Mouse (Mus musculus) MEL (cell line): Measurements from ENCODE around the gene 1110051M20Rik. TPM values are rescaled to one million over a fixed set of nuclear protein-coding genes. Genes with fewer than 3 reads are reported as not detected.

Experiments
- DNase-seq: peaks from one replicate; pipeline ENCODE4 v3.0.0; 2011; ENCODE audit warnings: low read depth, low spot score
- H3K27ac ChIP-seq: 2 replicates; pipeline ENCODE4 v1.5.1; 2012; ENCODE audit warnings: low read depth, mild to moderate bottlenecking, control low read depth, low read length, moderate library complexity; ENCODE audit not compliant: control insufficient read depth
- H3K27me3 ChIP-seq, 2 experiments: fragments of 150-350 bp in 1 of 2; sonication (generic) in 1 of 2; 2 replicates each; pipeline ENCODE4 v1.6.1; 2012; ENCODE audit warnings: low read length in 2 of 2, mild to moderate bottlenecking in 2 of 2, improper control_type of control experiment in 1 of 2, moderate library complexity in 1 of 2; ENCODE audit not compliant: insufficient read depth in 2 of 2, control insufficient read depth in 1 of 2
- H3K36me3 ChIP-seq, 2 experiments: 2 replicates each; pipeline ENCODE4 v1.6.1; 2012 to 2014; ENCODE audit warnings: low read length in 2 of 2, improper control_type of control experiment in 1 of 2, inconsistent platforms in 1 of 2, mild to moderate bottlenecking in 1 of 2; ENCODE audit not compliant: insufficient read depth in 2 of 2, control insufficient read depth in 1 of 2
- H3K4me1 ChIP-seq, 2 experiments: fragments of 150-350 bp in 1 of 2; sonication (generic) in 1 of 2; 2 replicates each; pipeline ENCODE4 v1.6.1; 2012; ENCODE audit warnings: low read length in 2 of 2, improper control_type of control experiment in 1 of 2, mild to moderate bottlenecking in 1 of 2; ENCODE audit not compliant: insufficient read depth in 2 of 2, control insufficient read depth in 1 of 2
- H3K4me3 ChIP-seq, 2 experiments: fragments of 150-350 bp in 1 of 2; sonication (generic) in 1 of 2; 2 replicates each; pipeline ENCODE4 v1.5.1; 2012; ENCODE audit warnings: low read depth in 2 of 2, low read length in 2 of 2, mild to moderate bottlenecking in 2 of 2, moderate library complexity in 2 of 2, control low read depth in 1 of 2, improper control_type of control experiment in 1 of 2; ENCODE audit not compliant: control insufficient read depth in 1 of 2, insufficient read depth in 1 of 2
- H3K79me2 ChIP-seq: 2 replicates; pipeline ENCODE4 v1.6.1; 2012; ENCODE audit warnings: mild to moderate bottlenecking, low read length, moderate library complexity; ENCODE audit not compliant: control insufficient read depth, poor library complexity, insufficient read depth
- H3K9ac ChIP-seq: 2 replicates; pipeline ENCODE4 v1.6.1; 2012; ENCODE audit warnings: low read depth, mild to moderate bottlenecking, control low read depth, low read length, moderate library complexity; ENCODE audit not compliant: control insufficient read depth, poor library complexity, severe bottlenecking
- H3K9me3 ChIP-seq: fragments of 150-350 bp; sonication (generic); replicated peaks from 2 replicates; pipeline ENCODE4 v1.6.1; 2012; ENCODE audit warnings: mild to moderate bottlenecking, low read length, improper control_type of control experiment, moderate library complexity; ENCODE audit not compliant: insufficient read depth
- BHLHE40 ChIP-seq: IDR thresholded peaks from 2 replicates; pipeline ENCODE4 v1.6.1; 2012; ENCODE audit warnings: low read depth, mild to moderate bottlenecking, inconsistent platforms, low read length, improper control_type of control experiment, borderline replicate concordance
- CTCF ChIP-seq, 3 experiments: IDR thresholded peaks in 2 of 3; conservative IDR thresholded peaks in 1 of 3; 2 replicates each; pipeline ENCODE4 v1.5.1; 2011 to 2012; ENCODE audit warnings: low read length in 3 of 3, low read depth in 2 of 3, mild to moderate bottlenecking in 2 of 3, improper control_type of control experiment in 1 of 3, inconsistent platforms in 1 of 3, mixed read lengths in 1 of 3, moderate library complexity in 1 of 3; ENCODE audit not compliant: control insufficient read depth in 1 of 3, insufficient read depth in 1 of 3, poor library complexity in 1 of 3, severe bottlenecking in 1 of 3
- ELF1 ChIP-seq: IDR thresholded peaks from 2 replicates; pipeline ENCODE4 v1.6.1; 2014; ENCODE audit warnings: low read depth, mild to moderate bottlenecking, inconsistent platforms, low read length, improper control_type of control experiment, moderate library complexity
- EP300 ChIP-seq, 2 experiments: IDR thresholded peaks; 2 replicates each; pipeline ENCODE4 v1.6.1; 2011; ENCODE audit warnings: improper control_type of control experiment in 2 of 2, low read length in 2 of 2, low read depth in 1 of 2, mild to moderate bottlenecking in 1 of 2
- HCFC1 ChIP-seq: IDR thresholded peaks from 2 replicates; pipeline ENCODE4 v1.6.1; 2012; ENCODE audit warnings: low read depth, mild to moderate bottlenecking, inconsistent platforms, low read length, improper control_type of control experiment, moderate library complexity
- JUND ChIP-seq: IDR thresholded peaks from 2 replicates; pipeline ENCODE4 v1.6.1; 2011; ENCODE audit warnings: low read depth, mild to moderate bottlenecking, improper control_type of control experiment, low read length
- MEF2A ChIP-seq: IDR thresholded peaks from 2 replicates; pipeline ENCODE4 v1.6.1; 2014; ENCODE audit warnings: low read depth, mild to moderate bottlenecking, inconsistent platforms, low read length, improper control_type of control experiment; ENCODE audit not compliant: poor library complexity, insufficient replicate concordance, severe bottlenecking; ENCODE audit errors: extremely low read depth
- MXI1 ChIP-seq: IDR thresholded peaks from 2 replicates; pipeline ENCODE4 v1.6.1; 2011; ENCODE audit warnings: mild to moderate bottlenecking, low read depth, low read length, improper control_type of control experiment
- MYB ChIP-seq: IDR thresholded peaks from 2 replicates; pipeline ENCODE4 v1.6.1; 2011; ENCODE audit warnings: mild to moderate bottlenecking, low read depth, low read length, improper control_type of control experiment
- MYC ChIP-seq: IDR thresholded peaks from 2 replicates; pipeline ENCODE4 v1.6.1; 2011; ENCODE audit warnings: low read depth, mild to moderate bottlenecking, low read length, improper control_type of control experiment, moderate library complexity
- RAD21 ChIP-seq: IDR thresholded peaks from 2 replicates; pipeline ENCODE4 v1.6.1; 2011; ENCODE audit warnings: mild to moderate bottlenecking, low read depth, low read length, improper control_type of control experiment
- SIN3A ChIP-seq: IDR thresholded peaks from 2 replicates; pipeline ENCODE4 v1.6.1; 2012; ENCODE audit warnings: low read length, improper control_type of control experiment, inconsistent platforms
- SMC3 ChIP-seq: IDR thresholded peaks from 2 replicates; pipeline ENCODE4 v1.6.1; 2011; ENCODE audit warnings: low read depth, low read length, improper control_type of control experiment
- ZC3H11A ChIP-seq: IDR thresholded peaks from 2 replicates; pipeline ENCODE4 v1.6.1; 2012; ENCODE audit warnings: low read depth, mild to moderate bottlenecking, inconsistent platforms, low read length, improper control_type of control experiment
- ZNF384 ChIP-seq: IDR thresholded peaks from 2 replicates; pipeline ENCODE4 v1.6.1; 2012; ENCODE audit warnings: low read depth, mild to moderate bottlenecking, inconsistent platforms, low read length, improper control_type of control experiment
- polyA plus RNA-seq, 2 experiments: library from polyadenylated mRNA; stranded (reverse) in 1 of 2; unstranded in 1 of 2; fragments of >175 nt in 1 of 2; fragments of >200 nt in 1 of 2; gene quantifications; 2 replicates each; pipeline versions ENCODE4 v1.2.1 to v1.2.4; 2012; ENCODE audit warnings: low replicate concordance in 2 of 2, low read depth in 1 of 2; ENCODE audit not compliant: insufficient read length in 2 of 2, insufficient read depth in 1 of 2, missing spikeins in 1 of 2
- total RNA-seq: library from RNA; depleted of rRNA; stranded (reverse); fragments of 300-350 nt; gene quantifications from 2 replicates; pipeline ENCODE4 v1.2.3, GENCODE M21; 2012

The 1110051M20Rik gene
- total and polyA plus RNA-seq, 3 experiments, result 23.0 to 23.3 TPM; not detected in 1

DNA sequence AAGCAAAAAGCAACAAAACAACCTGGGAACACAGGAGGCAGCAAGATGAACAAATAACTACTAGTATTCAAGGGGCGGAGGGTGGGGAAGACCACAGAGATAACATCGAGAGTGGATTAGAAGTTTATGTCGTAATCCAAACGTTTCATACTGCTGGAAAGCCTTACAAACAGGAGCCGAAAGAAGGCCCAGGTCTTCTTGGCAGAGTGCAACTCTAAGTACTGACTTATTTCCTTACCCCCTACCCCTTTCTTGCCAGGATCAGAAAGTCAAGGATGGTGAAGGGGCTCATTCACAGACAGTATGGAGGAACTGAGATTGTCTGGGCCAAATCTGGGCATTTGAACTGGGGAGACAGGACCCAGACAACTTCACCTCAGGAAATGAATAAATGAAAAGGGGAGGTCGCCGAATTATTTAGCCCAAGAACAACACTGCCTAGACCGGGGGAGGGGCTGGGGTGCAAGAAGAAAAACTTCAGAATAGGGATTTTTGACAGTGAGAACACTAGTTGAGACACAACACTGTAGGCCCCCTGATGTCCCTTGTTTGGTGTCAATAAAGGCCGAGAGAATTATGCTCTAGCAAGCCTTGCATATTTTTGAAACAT lies 12.1 kb upstream of the 1110051M20Rik start:
- H3K79me2 ChIP-seq, result no peaks in the 10 kb centered on the region; the same call in 1 of the 2 replicates
- DNase-seq, result peak; percentile 31
- peaks cover 7 to 15% of the 10 kb centered on the region in 2 experiments for H3K4me1 ChIP-seq
- H3K9ac ChIP-seq, result peak overlapping the region; percentile 34; the same call in 1 of the 2 replicates
- no peaks in the 10 kb centered on the region for H3K27me3 ChIP-seq
- peak overlapping the region; percentile 50 to 87 for H3K4me3 ChIP-seq
- H3K36me3 ChIP-seq, result peaks cover 0 to 18% of the 10 kb centered on the region in 2 experiments; a peak in 2 of 4 replicates
- no peaks in the 10 kb centered on the region for H3K9me3 ChIP-seq
- H3K27ac ChIP-seq, result peak overlapping the region; percentile 17; the same call in 1 of the 2 replicates
- no peak for TF ChIP-seq MXI1
- TF ChIP-seq MYB, result no peak
- no peak for TF ChIP-seq EP300 (IDR thresholded peaks at IDR 0.05; ENCODE audit: low read depth in 1 of 2, low read length in 2 of 2)

DNA sequence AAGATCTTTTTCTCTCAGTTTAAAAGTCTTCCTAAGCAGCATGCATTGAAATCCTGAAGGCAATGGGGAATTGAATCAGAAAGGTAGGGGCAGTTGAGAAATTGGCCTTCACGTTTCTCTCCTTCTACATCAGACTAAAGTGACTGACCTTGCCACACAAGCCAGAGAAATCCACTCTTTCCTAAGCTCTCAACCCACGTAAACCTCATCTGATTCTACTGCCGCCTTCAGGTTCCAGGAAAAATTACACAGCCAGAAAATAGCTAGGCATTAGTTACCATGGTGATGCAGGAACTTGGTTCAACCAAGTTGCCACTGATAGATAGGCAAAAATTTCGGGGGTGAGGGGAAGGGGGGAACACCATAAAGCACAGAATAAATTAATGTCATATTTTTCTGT lies 11.3 kb upstream of the 1110051M20Rik start:
- H3K36me3 ChIP-seq, result peaks cover 0 to 18% of the 10 kb centered on the region in 2 experiments; a peak in 2 of 4 replicates
- H3K27me3 ChIP-seq, result no peaks in the 10 kb centered on the region
- DNase-seq, result peak; percentile 81
- no peaks in the 10 kb centered on the region; the same call in 1 of the 2 replicates for H3K79me2 ChIP-seq
- no peak overlapping the region for H3K27ac ChIP-seq
- TF ChIP-seq CTCF (IDR thresholded peaks at IDR 0.05 in 2 of 3, conservative IDR thresholded peaks at IDR 0.05 in 1 of 3; ENCODE audit: control insufficient read depth in 1 of 3, insufficient read depth in 1 of 3, low read depth in 2 of 3, low read length in 3 of 3, poor library complexity in 1 of 3, severe bottlenecking in 1 of 3) (peak; percentile 16 to 82 (median 76); a peak in 4 of 6 replicates), ELF1 (peak; percentile 34; the same call in 1 of the 2 replicates), HCFC1 (peak; percentile 25; the same call in 1 of the 2 replicates), BHLHE40 (no peak), SIN3A (peak; percentile 50), SMC3 (peak; percentile 57), MEF2A (no peak), RAD21 (peak; percentile 53), MXI1 (peak; percentile 31; the same call in 1 of the 2 replicates), ZC3H11A (peak; percentile 20; the same call in 1 of the 2 replicates), ZNF384 (0 out of 2 replicates have a peak, but pooled peaks have one; percentile 15), JUND (no peak), MYC (0 out of 2 replicates have a peak, but pooled peaks have one; percentile 14)
- no peak overlapping the region for H3K9ac ChIP-seq
- no peaks in the 10 kb centered on the region for H3K9me3 ChIP-seq
- H3K4me3 ChIP-seq, result no peak overlapping the region
- H3K4me1 ChIP-seq, result peaks cover 7 to 15% of the 10 kb centered on the region in 2 experiments
